Mouse (Mus musculus): ENCODE results near the gene Gtf2a1. TPM values are rescaled to one million over a fixed set of nuclear protein-coding genes. Genes with fewer than 3 reads are reported as not detected.
"Not testable (repeated sequence)": the region's sequence is repeated elsewhere in the genome, so short reads cannot be mapped to it uniquely, and the experiment has no call there.

Gtf2a1 gene
- polyA plus RNA-seq, 2 experiments: 16.0 to 32.0 TPM

GRCm38 (mm10) chr12:91587077-91587476 is 3.2 kb downstream of the Gtf2a1 start:
- Histone ChIP-seq H3K27ac (replicated peaks; ENCODE audit: low read depth, low read length) (no peak overlapping the region), H3K4me1 (ENCODE audit: control insufficient read depth, insufficient read depth, low read length) (peaks cover 14% of the 10 kb centered on the region), H3K36me3 (ENCODE audit: control insufficient read depth, insufficient read depth, low read length) (peaks cover 28% of the 10 kb centered on the region), H3K27me3 (ENCODE audit: control insufficient read depth, insufficient read depth, low read length) (no peaks in the 10 kb centered on the region), H3K9me3 (ENCODE audit: control insufficient read depth, low read length) (no peaks in the 10 kb centered on the region), H3K4me2 (replicated peaks; ENCODE audit: low read depth, low read length, severe bottlenecking) (peak overlapping the region; percentile 54), H3K9ac (ENCODE audit: low read depth, low read length, severe bottlenecking) (no peak overlapping the region), H3K4me3 (replicated peaks; ENCODE audit: low read length) (peak overlapping the region; percentile 90)
- no peak for DNase-seq (ENCODE audit: low spot score)
- WGBS: 47% methylated on average over 3 of the region's 3 CpGs
- no peak for ATAC-seq (ENCODE audit: low FRiP score, low read depth)
- TF ChIP-seq POLR2A (IDR thresholded peaks at IDR 0.05; ENCODE audit: borderline replicate concordance, extremely low read depth, insufficient read depth, insufficient read length): no peak

GRCm38 (mm10) chr12:91585815-91586214 is 4.5 kb downstream of the Gtf2a1 start:
- not testable (repeated sequence) for H3K4me1 ChIP-seq (ENCODE audit: control insufficient read depth, insufficient read depth, low read length); H3K27ac ChIP-seq (replicated peaks; ENCODE audit: low read depth, low read length); H3K9ac ChIP-seq (ENCODE audit: low read depth, low read length, severe bottlenecking); H3K4me2 ChIP-seq (replicated peaks; ENCODE audit: low read depth, low read length, severe bottlenecking); H3K9me3 ChIP-seq (ENCODE audit: control insufficient read depth, low read length); DNase-seq (ENCODE audit: low spot score); H3K4me3 ChIP-seq (replicated peaks; ENCODE audit: low read length); H3K27me3 ChIP-seq (ENCODE audit: control insufficient read depth, insufficient read depth, low read length); ATAC-seq (ENCODE audit: low FRiP score, low read depth)
- H3K36me3 ChIP-seq (ENCODE audit: control insufficient read depth, insufficient read depth, low read length): peaks cover 40% of the 10 kb centered on the region
- 92% methylated on average over 4 of the region's 4 CpGs for WGBS

- no peak for DNase-seq (ENCODE audit: low spot score)
- Histone ChIP-seq H3K4me2 (replicated peaks; ENCODE audit: low read depth, low read length, severe bottlenecking) (no peak overlapping the region), H3K9ac (ENCODE audit: low read depth, low read length, severe bottlenecking) (no peak overlapping the region), H3K9me3 (ENCODE audit: control insufficient read depth, low read length) (no peaks in the 10 kb centered on the region), H3K27ac (replicated peaks; ENCODE audit: low read depth, low read length) (no peak overlapping the region), H3K4me1 (ENCODE audit: control insufficient read depth, insufficient read depth, low read length) (peaks cover 8% of the 10 kb centered on the region), H3K36me3 (ENCODE audit: control insufficient read depth, insufficient read depth, low read length) (peaks cover 44% of the 10 kb centered on the region), H3K4me3 (replicated peaks; ENCODE audit: low read length) (no peak overlapping the region), H3K27me3 (ENCODE audit: control insufficient read depth, insufficient read depth, low read length) (no peaks in the 10 kb centered on the region)
- WGBS: 94% methylated on average over 3 of the region's 3 CpGs
- TF ChIP-seq POLR2A (IDR thresholded peaks at IDR 0.05; ENCODE audit: borderline replicate concordance, extremely low read depth, insufficient read depth, insufficient read length): no peak
- ATAC-seq (ENCODE audit: low FRiP score, low read depth): no peak
These were observed 5.1 kb downstream of the Gtf2a1 start for GRCm38 (mm10) chr12:91585206-91585605.

- ATAC-seq (ENCODE audit: low FRiP score, low read depth) (no peak), DNase-seq (ENCODE audit: low spot score) (no peak)
- no peaks in the 10 kb centered on the region for H3K9me3 ChIP-seq (ENCODE audit: control insufficient read depth, low read length)
- no peaks in the 10 kb centered on the region for H3K27me3 ChIP-seq (ENCODE audit: control insufficient read depth, insufficient read depth, low read length)
- no peak overlapping the region for H3K4me2 ChIP-seq (replicated peaks; ENCODE audit: low read depth, low read length, severe bottlenecking)
- H3K27ac ChIP-seq (replicated peaks; ENCODE audit: low read depth, low read length): no peak overlapping the region
- H3K4me3 ChIP-seq (replicated peaks; ENCODE audit: low read length): no peak overlapping the region
- WGBS: 89% methylated on average over 6 of the region's 6 CpGs
- no peak for TF ChIP-seq POLR2A (IDR thresholded peaks at IDR 0.05; ENCODE audit: borderline replicate concordance, extremely low read depth, insufficient read depth, insufficient read length)
- H3K36me3 ChIP-seq (ENCODE audit: control insufficient read depth, insufficient read depth, low read length): peaks cover 53% of the 10 kb centered on the region
- peaks cover 8% of the 10 kb centered on the region for H3K4me1 ChIP-seq (ENCODE audit: control insufficient read depth, insufficient read depth, low read length)
- no peak overlapping the region for H3K9ac ChIP-seq (ENCODE audit: low read depth, low read length, severe bottlenecking)
These were observed 6.9 kb downstream of the Gtf2a1 start for GRCm38 (mm10) chr12:91583409-91583808.

GRCm38 (mm10) chr12:91582362-91583002 is 7.8 kb downstream of the Gtf2a1 start:
- peaks cover 58% of the 10 kb centered on the region for H3K36me3 ChIP-seq (ENCODE audit: control insufficient read depth, insufficient read depth, low read length)
- H3K9me3 ChIP-seq (ENCODE audit: control insufficient read depth, low read length): no peaks in the 10 kb centered on the region
- H3K27ac ChIP-seq (replicated peaks; ENCODE audit: low read depth, low read length): no peak overlapping the region
- peaks cover 7% of the 10 kb centered on the region for H3K4me1 ChIP-seq (ENCODE audit: control insufficient read depth, insufficient read depth, low read length)
- no peak for TF ChIP-seq POLR2A (IDR thresholded peaks at IDR 0.05; ENCODE audit: borderline replicate concordance, extremely low read depth, insufficient read depth, insufficient read length)
- WGBS: 73% methylated on average over 6 of the region's 6 CpGs
- no peaks in the 10 kb centered on the region for H3K27me3 ChIP-seq (ENCODE audit: control insufficient read depth, insufficient read depth, low read length)
- no peak overlapping the region for H3K4me2 ChIP-seq (replicated peaks; ENCODE audit: low read depth, low read length, severe bottlenecking)
- no peak overlapping the region for H3K4me3 ChIP-seq (replicated peaks; ENCODE audit: low read length)
- ATAC-seq (ENCODE audit: low FRiP score, low read depth): no peak
- no peak for DNase-seq (ENCODE audit: low spot score)
- no peak overlapping the region for H3K9ac ChIP-seq (ENCODE audit: low read depth, low read length, severe bottlenecking)

All from limb, embryonic 14.5 days (tissue).